In the genomic region with DNA sequence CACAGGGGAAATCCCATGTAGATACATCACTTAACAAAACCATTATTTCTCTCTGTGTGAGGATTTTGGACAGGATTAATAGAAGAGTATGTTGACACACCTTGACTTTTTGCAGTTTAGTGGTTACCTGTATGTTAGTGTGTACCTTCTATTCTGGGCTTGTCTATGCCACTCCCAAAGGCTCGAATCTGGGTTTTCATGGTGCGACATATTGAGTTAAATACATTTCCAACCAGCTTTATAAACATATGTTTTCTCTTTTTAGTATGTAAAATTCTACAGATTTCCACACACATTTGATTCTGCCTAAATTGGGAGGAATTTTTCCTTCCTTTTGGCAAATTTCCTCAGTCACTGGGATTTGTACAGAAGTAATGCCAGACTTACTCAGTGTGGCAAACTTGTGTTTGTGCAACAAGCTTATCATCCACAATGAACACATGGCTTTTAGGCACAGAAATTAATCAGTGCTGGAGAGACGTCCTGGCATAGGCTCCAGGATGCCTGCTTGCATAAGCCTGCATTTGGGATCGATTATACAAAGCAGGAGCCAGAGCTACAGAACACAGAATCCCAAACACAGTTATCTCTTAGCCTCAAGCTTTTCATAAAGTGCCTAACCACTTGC, we compare ENCODE assay signal across 19 mouse cellular contexts.
DNase-seq lines count a peak whose midpoint lies in the region; ATAC-seq lines count a peak whose summit lies in the region.
"Had no signal": no experiment of that assay in that cellular context is flagged by ENCODE, and none has a peak within 500 bp of the region (broad histone marks: within the 10 kb centered on the region; RNA-seq: fewer than 3 reads in every experiment).

No protein-coding gene starts in this region.

- H3K27me3 ChIP-seq in embryonic facial prominence, embryonic 13.5 days = no peaks in the 10 kb centered on the region
- H3K27me3 ChIP-seq: hindbrain, embryonic 12.5 days; lung, embryonic 15.5 days had no signal

- DNase-seq in gastrocnemius, adult 18-20 months (ENCODE audit: low spot score) = peak; percentile 8
- no peak for DNase-seq in gastrocnemius, postnatal 14 days
- DNase-seq in NIH3T3 (ENCODE audit: low read depth) = peak; percentile 11
- DNase-seq in layer of hippocampus, adult 9-10 months (ENCODE audit: low spot score) = peak; percentile 41
- DNase-seq in lung, adult 18-20 months = no peak
- DNase-seq in natural killer cell, adult 2 months (ENCODE audit: low spot score in 2 of 2) = no peak
- no peak for DNase-seq in cerebellum, postnatal 25 days
- DNase-seq: cerebellum, adult 9-11 months; gastrocnemius, postnatal 25 days; heart, postnatal 10 days; thymus, postnatal 36 days had no signal

- no peaks in the 10 kb centered on the region for H3K9me3 ChIP-seq in embryonic facial prominence, embryonic 13.5 days
- H3K9me3 ChIP-seq: hindbrain, embryonic 12.5 days; lung, embryonic 15.5 days had no signal

- no peak overlapping the region for H3K9ac ChIP-seq in embryonic facial prominence, embryonic 13.5 days
- H3K9ac ChIP-seq: hindbrain, embryonic 12.5 days; lung, embryonic 15.5 days had no signal

- peak; percentile 32; the same call in 1 of the 2 replicates for ATAC-seq in embryonic facial prominence, embryonic 13.5 days (ENCODE audit: insufficient number of reproducible peaks, insufficient read depth, low FRiP score, low TSS enrichment, low read depth)
- ATAC-seq: inflammation-experienced regulatory T-cells, adult 6 months had no signal

- H3K4me2 ChIP-seq in embryonic facial prominence, embryonic 13.5 days = no peak overlapping the region
- H3K4me2 ChIP-seq: hindbrain, embryonic 12.5 days; liver, embryonic 11.5 days; lung, embryonic 15.5 days; midbrain, embryonic 11.5 days had no signal

- WGBS in embryonic facial prominence, embryonic 13.5 days = 29% methylated on average over 4 of the region's 4 CpGs

- no peaks in the 10 kb centered on the region for H3K36me3 ChIP-seq in embryonic facial prominence, embryonic 13.5 days
- H3K36me3 ChIP-seq: hindbrain, embryonic 12.5 days; lung, embryonic 15.5 days had no signal

- no peak overlapping the region for H3K4me3 ChIP-seq in embryonic facial prominence, embryonic 13.5 days
- H3K4me3 ChIP-seq: hindbrain, embryonic 12.5 days; lung, embryonic 15.5 days had no signal

- H3K4me1 ChIP-seq in embryonic facial prominence, embryonic 13.5 days = 0 out of 2 replicates have a peak, but pooled peaks cover 5% of the 10 kb centered on the region
- H3K4me1 ChIP-seq: hindbrain, embryonic 12.5 days; lung, embryonic 15.5 days had no signal

- no peak overlapping the region for H3K27ac ChIP-seq in embryonic facial prominence, embryonic 13.5 days
- H3K27ac ChIP-seq: hindbrain, embryonic 12.5 days; lung, embryonic 15.5 days; macrophage; stomach, postnatal 0 days had no signal

- intact Hi-C loops in gastrocnemius, postnatal 14 days (cut with DNase I; ENCODE audit: low total_unique reads) = no loop called here

Comparison
In these comparisons a context has a peak if more than half of its experiments do, and no peak if none do; other contexts are left out.
1. DNase-seq: peak in gastrocnemius, adult 18-20 months (single experiment), NIH3T3 (single experiment) and layer of hippocampus, adult 9-10 months (single experiment); none in gastrocnemius, postnatal 14 days (single experiment), lung, adult 18-20 months (0 of 2), natural killer cell, adult 2 months (0 of 2) and cerebellum, postnatal 25 days (0 of 2).